Mouse (Mus musculus) small intestine, adult 2 months (tissue): ENCODE results near the gene Ermard. TPM values are rescaled to one million over a fixed set of nuclear protein-coding genes. Genes with fewer than 3 reads are reported as not detected.

ENCODE experiments used
- H3K27ac ChIP-seq: fragments of 200-500 bp; 2 replicates; pipeline ENCODE4 v1.5.1; 2012; ENCODE audit warnings: low read depth, low read length, control low read depth, inconsistent platforms; ENCODE audit not compliant: insufficient read depth
- H3K27me3 ChIP-seq: fragments of 200-500 bp; 2 replicates; pipeline ENCODE4 v1.6.1; 2012; ENCODE audit warnings: mild to moderate bottlenecking, moderate library complexity, low read length, inconsistent platforms; ENCODE audit not compliant: control insufficient read depth, insufficient read depth
- H3K36me3 ChIP-seq: fragments of 200-500 bp; 2 replicates; pipeline ENCODE4 v1.6.1; 2012; ENCODE audit warnings: mild to moderate bottlenecking, low read length, control low read depth, inconsistent platforms; ENCODE audit not compliant: control insufficient read depth, insufficient read depth
- H3K4me1 ChIP-seq: fragments of 200-500 bp; 2 replicates; pipeline ENCODE4 v1.6.1; 2012; ENCODE audit warnings: low read length, inconsistent platforms, mixed read lengths; ENCODE audit not compliant: control insufficient read depth, insufficient read depth, insufficient read length
- H3K4me3 ChIP-seq: fragments of 200-500 bp; 2 replicates; pipeline ENCODE4 v1.5.1; 2012; ENCODE audit warnings: low read depth, mild to moderate bottlenecking, control low read depth, inconsistent platforms, low read length, moderate library complexity
- CTCF ChIP-seq: fragments of 200-500 bp; IDR thresholded peaks from 2 replicates; pipeline ENCODE4 v1.5.1; 2012; ENCODE audit warnings: low read depth, mild to moderate bottlenecking, control low read depth, inconsistent platforms, low read length, moderate library complexity, mixed read lengths; ENCODE audit not compliant: insufficient replicate concordance, insufficient read length; ENCODE audit errors: extremely low read depth
- POLR2A ChIP-seq: fragments of 200-500 bp; IDR thresholded peaks from 2 replicates; pipeline ENCODE4 v1.6.1; 2012; ENCODE audit warnings: low read depth, mild to moderate bottlenecking, control low read depth, inconsistent platforms, low read length, moderate library complexity
- WGBS: fragments of 180-500 bp; shearing (Covaris S2); methylation state at CpG from one replicate; pipeline ENCODE4 v1.1.7; 2018; 5-methylcytosine and 5-hydroxymethylcytosine counted together
- polyA plus RNA-seq: library from polyadenylated mRNA; depleted of rRNA; stranded (reverse); fragments of >200 nt; gene quantifications from 2 replicates; pipeline ENCODE4 v1.2.3, GENCODE M21; 2012; rRNA removed

Gene Ermard
- polyA plus RNA-seq, 1 experiment: 18.9 TPM

GRCm38 (mm10) chr17:15120096-15120495, 79.1 kb downstream of the Ermard start:
- no peaks in the 10 kb centered on the region for H3K27me3 ChIP-seq
- no peak overlapping the region for H3K4me3 ChIP-seq
- H3K4me1 ChIP-seq: peaks cover 6% of the 10 kb centered on the region; the same call in 1 of the 2 replicates
- 88% methylated on average over 4 of the region's 4 CpGs for WGBS
- H3K36me3 ChIP-seq: no peaks in the 10 kb centered on the region
- H3K27ac ChIP-seq: no peak overlapping the region
- TF ChIP-seq CTCF (no peak), POLR2A (no peak)

- H3K4me3 ChIP-seq: no peak overlapping the region
- 71% methylated on average over 6 of the region's 6 CpGs for WGBS
These were observed 79.6 kb downstream of the Ermard start for GRCm38 (mm10) chr17:15120569-15120968.

GRCm38 (mm10) chr17:15129630-15130287, 88.8 kb downstream of the Ermard start:
- WGBS: 75% methylated on average over 9 of the region's 9 CpGs
- Histone ChIP-seq H3K4me1 (no peaks in the 10 kb centered on the region), H3K27me3 (no peaks in the 10 kb centered on the region), H3K36me3 (no peaks in the 10 kb centered on the region), H3K4me3 (no peak overlapping the region), H3K27ac (no peak overlapping the region)
- TF ChIP-seq CTCF (no peak), POLR2A (no peak)

More at GRCm38 (mm10) chr17:15120569-15120968, 79.6 kb downstream of the Ermard start:
- Histone ChIP-seq H3K27me3 (no peaks in the 10 kb centered on the region), H3K27ac (no peak overlapping the region), H3K4me1 (peaks cover 4% of the 10 kb centered on the region; the same call in 1 of the 2 replicates), H3K36me3 (no peaks in the 10 kb centered on the region)
- TF ChIP-seq CTCF (no peak), POLR2A (no peak)

- TF ChIP-seq CTCF: no peak
- TF ChIP-seq POLR2A: no peak
- Histone ChIP-seq H3K36me3 (no peaks in the 10 kb centered on the region), H3K27ac (no peak overlapping the region), H3K4me1 (no peaks in the 10 kb centered on the region), H3K27me3 (no peaks in the 10 kb centered on the region), H3K4me3 (no peak overlapping the region)
- WGBS: 95% methylated on average over 3 of the region's 3 CpGs
These were observed 89.3 kb downstream of the Ermard start for GRCm38 (mm10) chr17:15130288-15130656.

GRCm38 (mm10) chr17:15134905-15135669, 94.1 kb downstream of the Ermard start:
- no peaks in the 10 kb centered on the region for H3K36me3 ChIP-seq
- no peak overlapping the region for H3K4me3 ChIP-seq
- H3K27me3 ChIP-seq: no peaks in the 10 kb centered on the region
- H3K4me1 ChIP-seq: no peaks in the 10 kb centered on the region
- 61% methylated on average over 12 of the region's 12 CpGs for WGBS
- H3K27ac ChIP-seq: no peak overlapping the region
- TF ChIP-seq CTCF (no peak), POLR2A (no peak)

GRCm38 (mm10) chr17:15137443-15137842, 96.4 kb downstream of the Ermard start:
- no peaks in the 10 kb centered on the region for H3K36me3 ChIP-seq
- H3K27me3 ChIP-seq: no peaks in the 10 kb centered on the region
- no peaks in the 10 kb centered on the region for H3K4me1 ChIP-seq
- TF ChIP-seq CTCF (no peak), POLR2A (no peak)
- WGBS: 72% methylated on average over 5 of the region's 5 CpGs
- H3K27ac ChIP-seq: no peak overlapping the region
- H3K4me3 ChIP-seq: no peak overlapping the region

Other genes starting within 250 kb of the Ermard start
- gene Wdr27, start 98.0 kb upstream of the Ermard start, polyA plus RNA-seq: 0.63 and 1.8 TPM in 2 replicates
- 5.7 and 10.3 TPM in 2 replicates for gene 1600012H06Rik, start 98.0 kb upstream of the Ermard start, polyA plus RNA-seq
- gene Phf10, start 79.9 kb upstream of the Ermard start, polyA plus RNA-seq: 3.4 and 7.4 TPM in 2 replicates
- gene 9030025P20Rik, start 62.7 kb upstream of the Ermard start, polyA plus RNA-seq: 2.2 and 6.1 TPM in 2 replicates
- not detected in 2 replicates for gene Gm3417, start 62.4 kb upstream of the Ermard start, polyA plus RNA-seq
- gene Gm3435, start 31.0 kb upstream of the Ermard start, polyA plus RNA-seq: 0.15 and 0.24 TPM in 2 replicates
- gene Tcte3, start 280 bp downstream of the Ermard start, polyA plus RNA-seq: not detected in 2 replicates
- gene Gm3448, start 329 bp downstream of the Ermard start, polyA plus RNA-seq: 0.11 and 0.14 TPM in 2 replicates